Mouse (Mus musculus) spleen, postnatal 36 days (tissue): Measurements from ENCODE around the gene Fip1l1.
A peak's percentile ranks its signal among the peaks of the same experiment; 100 is the strongest.

ENCODE experiments used
- DNase-seq, 2 experiments: peaks; one replicate each; pipeline ENCODE4 v3.0.0; 2022; ENCODE audit warnings: low spot score in 2 of 2, mixed read lengths in 1 of 2

The Fip1l1 gene

GRCm38 (mm10) chr5:74613491-74614151 is 78.4 kb downstream of the Fip1l1 start:
- no peak for DNase-seq

GRCm38 (mm10) chr5:74617816-74618572 is 82.7 kb downstream of the Fip1l1 start:
- DNase-seq: no peak

- no peak for DNase-seq
Measured at GRCm38 (mm10) chr5:74618573-74619059, 83.4 kb downstream of the Fip1l1 start.

- no peak for DNase-seq
Measured at GRCm38 (mm10) chr5:74621691-74622470, 86.6 kb downstream of the Fip1l1 start.

- DNase-seq: no peak
Measured at GRCm38 (mm10) chr5:74623316-74624000, 88.2 kb downstream of the Fip1l1 start.

- DNase-seq: no peak
Measured at GRCm38 (mm10) chr5:74624385-74624784, 89.1 kb downstream of the Fip1l1 start.

GRCm38 (mm10) chr5:74628001-74628400 is 92.8 kb downstream of the Fip1l1 start:
- no peak for DNase-seq

GRCm38 (mm10) chr5:74632369-74633114 is 97.3 kb downstream of the Fip1l1 start:
- DNase-seq: no peak

- no peak for DNase-seq
Measured at GRCm38 (mm10) chr5:74633453-74633852, 98.2 kb downstream of the Fip1l1 start.

GRCm38 (mm10) chr5:74634391-74634790 is 99.1 kb downstream of the Fip1l1 start:
- DNase-seq: no peak

GRCm38 (mm10) chr5:74639516-74639915 is 104.3 kb downstream of the Fip1l1 start:
- no peak for DNase-seq

GRCm38 (mm10) chr5:74640504-74640903 is 105.3 kb downstream of the Fip1l1 start:
- no peak for DNase-seq

GRCm38 (mm10) chr5:74641000-74641399 is 105.8 kb downstream of the Fip1l1 start:
- peak in 1 of 2 experiments; percentile 4 for DNase-seq

- no peak for DNase-seq
Measured at GRCm38 (mm10) chr5:74642291-74642690, 107.0 kb downstream of the Fip1l1 start.

GRCm38 (mm10) chr5:74647584-74647984 is 112.3 kb downstream of the Fip1l1 start:
- no peak for DNase-seq

- DNase-seq: no peak
Measured at GRCm38 (mm10) chr5:74648216-74648615, 113.0 kb downstream of the Fip1l1 start.
